Mouse (Mus musculus) skeletal muscle tissue, adult 2 months (tissue): ENCODE data around the gene Cacnb4.

Experiments used
- DNase-seq: peaks from one replicate; pipeline ENCODE4 v3.0.0-alpha.2; 2012; ENCODE audit warnings: low read depth, low spot score

The Cacnb4 gene

GRCm38 (mm10) chr2:52525876-52526592, 150.6 kb downstream of the Cacnb4 start:
- DNase-seq, result no peak

- DNase-seq, result no peak
Observed at GRCm38 (mm10) chr2:52523056-52523715, 153.4 kb downstream of the Cacnb4 start.

GRCm38 (mm10) chr2:52521012-52521411, 155.6 kb downstream of the Cacnb4 start:
- DNase-seq, result no peak

GRCm38 (mm10) chr2:52518740-52519139, 157.9 kb downstream of the Cacnb4 start:
- no peak for DNase-seq

GRCm38 (mm10) chr2:52516534-52516933, 160.1 kb downstream of the Cacnb4 start:
- no peak for DNase-seq

GRCm38 (mm10) chr2:52512865-52513388, 163.7 kb downstream of the Cacnb4 start:
- DNase-seq, result no peak

- no peak for DNase-seq
Observed at GRCm38 (mm10) chr2:52512206-52512605, 164.4 kb downstream of the Cacnb4 start.

- DNase-seq, result no peak
Observed at GRCm38 (mm10) chr2:52511799-52512198, 164.8 kb downstream of the Cacnb4 start.

- no peak for DNase-seq
Observed at GRCm38 (mm10) chr2:52509779-52510500, 166.7 kb downstream of the Cacnb4 start.

- no peak for DNase-seq
Observed at GRCm38 (mm10) chr2:52505164-52505563, 171.5 kb downstream of the Cacnb4 start.

- DNase-seq, result peak; percentile 20
Observed at GRCm38 (mm10) chr2:52504762-52505161, 171.9 kb downstream of the Cacnb4 start.

- peak; percentile 85 for DNase-seq
Observed at GRCm38 (mm10) chr2:52499849-52500262, 176.8 kb downstream of the Cacnb4 start.

- DNase-seq, result no peak
Observed at GRCm38 (mm10) chr2:52499101-52499537, 177.5 kb downstream of the Cacnb4 start.

GRCm38 (mm10) chr2:52495097-52495694, 181.4 kb downstream of the Cacnb4 start:
- DNase-seq, result no peak

- DNase-seq, result no peak
Observed at GRCm38 (mm10) chr2:52494274-52494673, 182.4 kb downstream of the Cacnb4 start.

- DNase-seq, result no peak
Observed at GRCm38 (mm10) chr2:52492867-52493266, 183.8 kb downstream of the Cacnb4 start.

- no peak for DNase-seq
Observed at GRCm38 (mm10) chr2:52489840-52490239, 186.8 kb downstream of the Cacnb4 start.

- DNase-seq, result no peak
Observed at GRCm38 (mm10) chr2:52483496-52483895, 193.1 kb downstream of the Cacnb4 start.

GRCm38 (mm10) chr2:52480476-52480875, 196.2 kb downstream of the Cacnb4 start:
- no peak for DNase-seq

GRCm38 (mm10) chr2:52478501-52478900, 198.1 kb downstream of the Cacnb4 start:
- no peak for DNase-seq

GRCm38 (mm10) chr2:52477550-52477907, 199.1 kb downstream of the Cacnb4 start:
- DNase-seq, result no peak
